Mouse (Mus musculus): ENCODE data around the gene Hmx2. TPM values are rescaled to one million over a fixed set of nuclear protein-coding genes. Genes with fewer than 3 reads are reported as not detected.

Gene Hmx2
- polyA plus RNA-seq, 1 experiment = not detected

DNA sequence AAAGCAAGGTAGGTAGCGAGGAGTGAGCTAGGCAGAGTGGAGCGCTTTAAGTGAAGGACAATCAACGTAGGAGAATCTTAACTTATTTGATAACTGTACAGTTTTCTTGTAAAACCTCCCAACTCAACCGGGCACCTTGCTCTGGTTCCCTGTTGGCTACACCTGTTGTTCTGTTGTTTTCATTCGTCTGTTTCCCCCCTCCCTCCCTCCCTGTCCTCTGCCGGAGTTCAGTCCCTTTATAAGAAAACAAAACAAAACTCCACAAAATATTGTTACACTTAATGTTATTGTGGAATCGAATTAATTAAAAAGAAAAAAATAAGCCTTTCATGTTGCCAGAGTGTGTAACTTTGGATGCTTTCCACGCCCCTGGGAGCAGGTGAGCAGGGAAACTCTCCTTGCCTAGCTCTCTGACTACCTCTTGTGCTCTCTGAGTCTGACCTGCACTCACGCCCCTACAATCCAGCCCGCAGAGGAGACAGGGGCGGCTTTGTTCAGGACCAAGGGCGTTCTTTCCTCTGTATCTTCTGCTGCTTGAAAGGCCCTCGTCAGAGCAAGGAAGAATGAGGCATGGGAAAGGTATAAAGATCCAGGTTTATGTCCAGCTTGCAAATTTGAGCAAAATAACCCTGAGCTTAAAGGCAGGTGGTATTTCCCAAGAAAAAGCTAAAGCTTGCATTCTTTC is 2.7 kb upstream of the Hmx2 start:
- Histone ChIP-seq H3K4me3 (ENCODE audit: insufficient read depth, low read length) (no peak overlapping the region), H3K27ac (ENCODE audit: insufficient read depth, low read depth, low read length) (no peak overlapping the region)
- TF ChIP-seq CTCF (IDR thresholded peaks at IDR 0.05; ENCODE audit: low read depth, low read length) = no peak
- TF ChIP-seq POLR2A (IDR thresholded peaks at IDR 0.05; ENCODE audit: borderline replicate concordance, low read depth, low read length) = no peak

DNA sequence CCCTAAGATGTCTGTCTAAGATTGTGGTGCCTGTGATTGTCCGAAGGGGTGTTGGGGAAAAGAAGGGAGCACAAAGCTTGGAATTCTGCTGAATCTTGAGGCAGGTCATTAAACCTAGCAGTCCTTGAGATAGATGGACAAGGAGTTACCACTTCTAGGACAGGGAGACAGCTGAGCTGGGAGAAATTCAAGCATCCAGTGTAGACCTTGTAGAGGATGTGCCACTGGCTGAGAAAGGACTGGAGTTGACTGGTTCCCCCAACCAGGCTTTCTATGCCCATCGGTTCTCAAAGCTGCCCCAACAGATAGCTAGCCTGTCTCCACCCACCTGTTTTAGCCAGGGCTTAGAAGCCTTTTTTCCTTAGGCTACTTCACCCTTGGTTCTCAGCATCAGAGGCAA is 2.1 kb upstream of the Hmx2 start:
- Histone ChIP-seq H3K27ac (ENCODE audit: insufficient read depth, low read depth, low read length) (no peak overlapping the region), H3K4me3 (ENCODE audit: insufficient read depth, low read length) (no peak overlapping the region), H3K4me1 (ENCODE audit: control insufficient read depth, insufficient read depth, low read length) (no peaks in the 10 kb centered on the region)
- TF ChIP-seq POLR2A (IDR thresholded peaks at IDR 0.05; ENCODE audit: borderline replicate concordance, low read depth, low read length) (no peak), CTCF (IDR thresholded peaks at IDR 0.05; ENCODE audit: low read depth, low read length) (no peak)

More for the DNA sequence above, 2.7 kb upstream of the Hmx2 start:
- no peaks in the 10 kb centered on the region for H3K4me1 ChIP-seq (ENCODE audit: control insufficient read depth, insufficient read depth, low read length)

DNA sequence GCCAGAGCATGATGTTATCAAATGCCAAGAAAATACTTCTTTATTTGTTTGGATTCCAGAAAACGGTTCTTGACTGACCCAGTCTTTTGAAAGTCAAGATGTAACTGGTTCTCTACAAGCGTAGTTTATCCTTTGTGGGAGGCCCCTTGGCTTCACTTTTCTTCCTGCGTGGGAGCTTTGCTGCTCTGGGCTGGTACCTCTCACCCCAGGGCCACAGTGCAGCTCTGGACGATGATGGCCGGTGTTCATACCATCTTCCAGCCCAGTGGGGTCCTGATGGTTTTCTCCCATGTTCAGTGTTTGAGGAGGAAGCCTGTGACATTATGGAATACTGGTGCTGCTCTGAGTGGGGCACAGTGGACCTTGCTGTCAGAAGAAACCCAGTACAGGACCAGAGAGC is 1.1 kb upstream of the Hmx2 start:
- Histone ChIP-seq H3K4me1 (ENCODE audit: control insufficient read depth, insufficient read depth, low read length) (no peaks in the 10 kb centered on the region), H3K27ac (ENCODE audit: insufficient read depth, low read depth, low read length) (no peak overlapping the region), H3K4me3 (ENCODE audit: insufficient read depth, low read length) (no peak overlapping the region)
- TF ChIP-seq POLR2A (IDR thresholded peaks at IDR 0.05; ENCODE audit: borderline replicate concordance, low read depth, low read length) (no peak), CTCF (IDR thresholded peaks at IDR 0.05; ENCODE audit: low read depth, low read length) (no peak)

- Histone ChIP-seq H3K4me3 (ENCODE audit: insufficient read depth, low read length) (no peak overlapping the region), H3K4me1 (ENCODE audit: control insufficient read depth, insufficient read depth, low read length) (no peaks in the 10 kb centered on the region)
- no peak for TF ChIP-seq POLR2A (IDR thresholded peaks at IDR 0.05; ENCODE audit: borderline replicate concordance, low read depth, low read length)
- no peak for TF ChIP-seq CTCF (IDR thresholded peaks at IDR 0.05; ENCODE audit: low read depth, low read length)
Measured at GRCm38 (mm10) chr7:131551471-131551870, 2.9 kb downstream of the Hmx2 start.

GRCm38 (mm10) chr7:131551931-131552741 is 3.6 kb downstream of the Hmx2 start:
- no peaks in the 10 kb centered on the region for H3K4me1 ChIP-seq (ENCODE audit: control insufficient read depth, insufficient read depth, low read length)
- TF ChIP-seq CTCF (IDR thresholded peaks at IDR 0.05; ENCODE audit: low read depth, low read length) = no peak
- no peak for TF ChIP-seq POLR2A (IDR thresholded peaks at IDR 0.05; ENCODE audit: borderline replicate concordance, low read depth, low read length)
- H3K27ac ChIP-seq (ENCODE audit: insufficient read depth, low read depth, low read length) = no peak overlapping the region
- H3K4me3 ChIP-seq (ENCODE audit: insufficient read depth, low read length) = no peak overlapping the region

More at GRCm38 (mm10) chr7:131551471-131551870, 2.9 kb downstream of the Hmx2 start:
- no peak overlapping the region for H3K27ac ChIP-seq (ENCODE audit: insufficient read depth, low read depth, low read length)

GRCm38 (mm10) chr7:131552781-131553180 is 4.2 kb downstream of the Hmx2 start:
- Histone ChIP-seq H3K4me1 (ENCODE audit: control insufficient read depth, insufficient read depth, low read length) (no peaks in the 10 kb centered on the region), H3K27ac (ENCODE audit: insufficient read depth, low read depth, low read length) (no peak overlapping the region), H3K4me3 (ENCODE audit: insufficient read depth, low read length) (no peak overlapping the region)
- no peak for TF ChIP-seq CTCF (IDR thresholded peaks at IDR 0.05; ENCODE audit: low read depth, low read length)
- no peak for TF ChIP-seq POLR2A (IDR thresholded peaks at IDR 0.05; ENCODE audit: borderline replicate concordance, low read depth, low read length)

DNA sequence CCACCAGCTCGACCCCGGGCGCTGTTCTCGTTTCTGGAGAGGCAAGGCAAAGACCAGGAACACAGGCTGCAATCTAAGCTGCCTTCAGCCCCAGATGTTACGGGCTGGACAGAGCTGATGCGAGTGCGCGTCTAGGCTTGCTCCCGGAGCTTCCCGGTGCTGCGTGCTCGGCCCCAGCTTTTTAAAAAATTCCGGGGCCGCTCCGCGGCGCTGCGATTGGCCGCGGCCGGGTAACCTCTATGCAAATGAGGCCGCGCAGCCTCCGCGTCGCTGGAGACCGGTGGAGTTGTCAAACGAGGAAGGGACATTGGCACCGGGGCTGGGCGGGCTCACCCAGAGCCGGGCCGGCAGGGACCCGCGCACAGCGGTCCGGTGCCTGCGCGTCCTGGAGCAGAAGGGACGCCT is 5.2 kb downstream of the Hmx2 start:
- no peak for TF ChIP-seq POLR2A (IDR thresholded peaks at IDR 0.05; ENCODE audit: borderline replicate concordance, low read depth, low read length)
- H3K27ac ChIP-seq (ENCODE audit: insufficient read depth, low read depth, low read length) = no peak overlapping the region
- peak overlapping the region; percentile 37 for H3K4me3 ChIP-seq (ENCODE audit: insufficient read depth, low read length)
- no peaks in the 10 kb centered on the region for H3K4me1 ChIP-seq (ENCODE audit: control insufficient read depth, insufficient read depth, low read length)

- Histone ChIP-seq H3K4me1 (ENCODE audit: control insufficient read depth, insufficient read depth, low read length) (no peaks in the 10 kb centered on the region), H3K4me3 (ENCODE audit: insufficient read depth, low read length) (peak overlapping the region; percentile 37), H3K27ac (ENCODE audit: insufficient read depth, low read depth, low read length) (no peak overlapping the region)
- TF ChIP-seq POLR2A (IDR thresholded peaks at IDR 0.05; ENCODE audit: borderline replicate concordance, low read depth, low read length) = no peak
- TF ChIP-seq CTCF (IDR thresholded peaks at IDR 0.05; ENCODE audit: low read depth, low read length) = no peak
Measured at GRCm38 (mm10) chr7:131554341-131555180, 6.0 kb downstream of the Hmx2 start.

DNA sequence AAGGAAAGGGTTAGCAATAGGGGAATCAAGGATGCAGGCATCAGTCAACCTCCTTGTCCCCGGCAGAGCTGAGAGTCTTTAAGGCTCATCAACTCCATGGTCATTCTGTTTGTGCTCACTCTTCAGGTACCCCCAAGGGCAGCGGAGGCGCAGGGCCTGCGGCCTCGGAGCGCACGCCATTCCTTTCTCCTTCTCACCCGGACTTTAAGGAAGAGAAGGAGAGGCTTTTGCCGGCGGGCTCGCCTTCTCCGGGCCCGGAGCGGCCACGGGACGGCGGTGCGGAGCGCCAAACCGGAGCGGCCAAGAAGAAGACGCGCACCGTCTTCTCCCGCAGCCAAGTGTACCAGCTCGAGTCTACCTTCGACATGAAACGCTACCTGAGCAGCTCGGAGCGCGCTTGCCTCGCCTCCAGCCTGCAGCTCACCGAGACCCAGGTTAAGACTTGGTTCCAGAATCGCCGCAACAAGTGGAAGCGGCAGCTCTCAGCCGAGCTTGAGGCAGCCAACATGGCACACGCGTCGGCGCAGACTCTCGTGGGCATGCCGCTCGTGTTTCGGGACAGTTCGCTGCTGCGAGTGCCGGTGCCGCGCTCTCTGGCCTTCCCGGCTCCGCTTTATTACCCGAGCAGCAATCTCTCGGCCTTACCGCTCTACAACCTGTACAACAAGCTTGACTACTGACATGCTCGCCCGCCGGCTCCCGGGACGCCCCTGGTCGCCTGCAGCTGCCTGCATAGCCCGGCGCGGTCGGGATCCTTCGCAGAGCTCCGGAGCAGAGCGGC is 6.9 kb downstream of the Hmx2 start:
- Histone ChIP-seq H3K27ac (ENCODE audit: insufficient read depth, low read depth, low read length) (no peak overlapping the region), H3K4me3 (ENCODE audit: insufficient read depth, low read length) (peak overlapping the region; percentile 47), H3K4me1 (ENCODE audit: control insufficient read depth, insufficient read depth, low read length) (no peaks in the 10 kb centered on the region)
- no peak for TF ChIP-seq CTCF (IDR thresholded peaks at IDR 0.05; ENCODE audit: low read depth, low read length)

All from bone marrow macrophage, adult 2 months (primary cell).